Mouse (Mus musculus) macrophage (primary cell): Measurements from ENCODE around the gene Bloc1s3. TPM values are rescaled to one million over a fixed set of nuclear protein-coding genes. Genes with fewer than 3 reads are reported as not detected.

Experiments
- H3K27ac ChIP-seq: fragments of 350-480 bp; formaldehyde crosslinking; 2 replicates; pipeline ENCODE4 v1.9.0; 2021
- H3K36me3 ChIP-seq: fragments of 350-480 bp; formaldehyde crosslinking; 2 replicates; pipeline ENCODE4 v1.9.0; 2021; ENCODE audit errors: inconsistent target
- H3K4me3 ChIP-seq: fragments of 350-480 bp; formaldehyde crosslinking; 2 replicates; pipeline ENCODE4 v1.9.0; 2021; ENCODE audit errors: inconsistent target
- H3K79me2 ChIP-seq: fragments of 350-480 bp; formaldehyde crosslinking; 2 replicates; pipeline ENCODE4 v1.9.0; 2021; ENCODE audit errors: inconsistent target
- WGBS: methylation state at CpG from one replicate; pipeline ENCODE4 v1.1.7; 2026; ENCODE audit warnings: inconsistent platforms; ENCODE audit not compliant: missing documents; 5-methylcytosine and 5-hydroxymethylcytosine counted together
- polyA plus RNA-seq: library from polyadenylated mRNA; stranded (reverse); fragments of 250-400 nt; gene quantifications from 3 replicates; pipeline ENCODE4 v1.2.4, GENCODE M21; 2018; ENCODE audit warnings: inconsistent platforms
- total RNA-seq, 78 experiments: library from RNA; depleted of rRNA; stranded (reverse); fragments of 250-400 nt; gene quantifications; 1 replicate in 9 of 78; 2 replicates in 24 of 78; 3 replicates in 43 of 78; 4 replicates in 2 of 78; pipeline ENCODE4 v1.2.4; 2018; ENCODE audit warnings: inconsistent platforms in 56 of 78

Bloc1s3 gene
- 1 to 10 TPM in 20 of 26 experiments, under 1 TPM in 6; 0.37 to 4.9 (median 1.8) TPM for total RNA-seq (2018; cell fraction: chromatin; rRNA removed)
- total RNA-seq (2018; cell fraction: cytosol; rRNA removed), result 10 to 100 TPM in 3 of 26 experiments, 1 to 10 TPM in 23; 4.4 to 11.2 (median 8.1) TPM
- total RNA-seq (2018; cell fraction: nucleus; rRNA removed), result 1 to 10 TPM; 1.5 to 8.1 (median 4.1) TPM
- 5.7 to 9.3 TPM (median 6.9 TPM) in 3 replicates for polyA plus RNA-seq

DNA sequence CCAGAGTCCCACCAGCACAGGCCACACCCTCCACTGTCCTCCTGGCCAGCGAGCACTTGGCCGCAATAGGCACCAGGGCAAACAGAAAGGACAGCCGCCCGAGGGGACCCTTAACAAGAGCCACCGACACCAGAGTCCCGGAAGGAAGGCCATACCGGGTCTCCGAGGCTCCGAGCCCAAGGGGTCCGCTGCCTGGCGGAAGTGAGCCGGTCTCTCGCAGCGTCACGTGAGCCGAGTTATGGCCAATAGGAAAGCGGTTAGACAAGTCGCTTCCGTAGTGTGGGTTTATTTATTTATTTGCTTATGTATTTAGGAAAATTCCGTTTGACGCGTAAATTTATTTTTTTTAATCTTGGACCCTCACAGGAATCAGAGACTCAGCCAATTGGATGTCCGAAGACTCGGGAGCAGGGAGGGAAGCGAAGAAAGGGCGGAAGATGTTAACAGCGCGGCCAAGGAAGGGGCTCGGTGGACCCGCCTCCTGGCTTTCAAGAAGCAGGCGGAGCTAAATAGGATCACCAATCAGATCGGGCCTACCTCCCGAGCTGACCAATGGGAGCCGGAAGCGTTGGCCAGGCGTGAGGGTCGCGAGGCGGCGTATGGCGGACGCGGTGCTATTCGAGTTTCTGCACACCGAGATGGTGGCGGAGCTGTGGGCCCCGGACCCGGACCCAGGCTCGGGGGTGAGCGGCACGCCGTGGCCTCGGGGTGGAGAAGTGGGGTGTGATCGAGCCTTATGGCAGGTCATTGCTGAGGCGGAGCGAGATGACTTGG lies at the start of gene Bloc1s3, which contains the start of gene Trappc6a:
Gene Bloc1s3, minus strand, starts transcription at position 218 of the 774 bp plus-strand sequence.
Gene Trappc6a, plus strand, starts transcription at position 246 of the 774 bp plus-strand sequence.
- peak within 1 kb of the TSS; percentile 83 for H3K27ac ChIP-seq
- peaks cover 30% of the 10 kb centered on the region for H3K79me2 ChIP-seq
- under 1% methylated on average over 56 of the region's 56 CpGs for WGBS
- no peaks in the 10 kb centered on the region for H3K36me3 ChIP-seq
- peak within 1 kb of the TSS; percentile 94 for H3K4me3 ChIP-seq

DNA sequence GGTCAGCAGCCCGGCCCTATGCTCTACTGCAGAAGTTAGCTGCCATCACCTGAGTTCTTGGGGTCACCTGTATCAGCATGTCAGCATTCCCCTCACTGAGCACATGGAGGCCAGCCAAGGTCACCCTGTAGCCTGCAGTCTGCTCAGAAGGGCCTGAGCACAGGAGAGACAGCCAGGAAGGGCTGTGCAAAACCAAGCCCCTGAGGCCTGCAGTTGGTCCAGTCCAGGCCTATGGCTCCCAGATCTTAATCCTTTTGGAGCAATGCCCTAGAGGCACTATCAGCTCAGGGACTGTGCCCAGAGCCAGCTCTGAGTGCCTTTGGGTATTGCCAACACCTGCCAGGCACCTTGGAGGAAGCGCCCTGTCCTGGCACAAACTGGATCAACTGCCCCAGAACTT lies 48.9 kb upstream of the Bloc1s3 start:
- H3K79me2 ChIP-seq, result peaks cover 97% of the 10 kb centered on the region
- WGBS, result 93% methylated on average over 2 of the region's 2 CpGs
- no peak overlapping the region for H3K4me3 ChIP-seq
- H3K27ac ChIP-seq, result no peak overlapping the region
- 0 out of 2 replicates have a peak, but pooled peaks cover 6% of the 10 kb centered on the region for H3K36me3 ChIP-seq

DNA sequence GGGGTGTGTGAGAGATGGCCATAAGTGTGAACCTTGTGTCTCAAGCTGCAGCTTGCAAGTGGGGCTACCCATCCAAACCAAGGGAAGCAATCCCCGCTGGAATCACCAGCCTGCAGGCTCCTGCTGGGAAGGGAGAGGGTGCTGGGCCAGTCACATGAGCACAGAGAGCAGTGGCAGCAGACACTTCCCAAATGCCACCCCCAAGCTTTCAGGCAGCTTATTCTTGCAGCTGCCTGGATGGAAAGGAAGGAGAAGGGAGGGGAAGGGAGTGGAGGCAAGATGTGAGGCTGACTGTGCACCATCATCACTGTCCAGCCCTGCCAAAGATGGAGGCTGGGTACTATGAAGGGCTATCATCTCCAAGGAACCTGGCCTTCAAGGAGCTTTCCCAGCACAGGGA lies 46.0 kb upstream of the Bloc1s3 start:
- no peak overlapping the region for H3K27ac ChIP-seq
- 0 out of 2 replicates have a peak, but pooled peaks cover 6% of the 10 kb centered on the region for H3K36me3 ChIP-seq
- no peak overlapping the region for H3K4me3 ChIP-seq

DNA sequence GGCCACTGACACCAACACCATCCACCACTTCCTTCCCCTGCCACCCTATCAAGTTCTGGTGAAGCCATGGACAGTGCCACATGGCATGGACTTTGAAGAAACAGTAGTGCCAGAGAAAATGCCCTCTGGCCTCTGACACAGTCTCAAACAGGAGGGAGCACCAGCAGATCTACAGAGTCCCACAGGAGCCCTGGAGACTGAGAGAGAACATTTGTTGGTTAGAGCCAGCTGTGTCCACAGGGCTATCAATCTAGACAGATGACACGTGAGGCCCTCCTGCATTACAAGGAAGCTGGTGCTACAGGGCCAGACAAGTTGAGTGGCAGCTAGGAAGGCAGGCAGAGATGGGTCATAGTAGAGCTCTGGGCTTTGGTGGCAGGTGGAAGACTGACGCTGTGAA lies 44.3 kb upstream of the Bloc1s3 start:
- Histone ChIP-seq H3K27ac (no peak overlapping the region), H3K36me3 (0 out of 2 replicates have a peak, but pooled peaks cover 6% of the 10 kb centered on the region), H3K4me3 (no peak overlapping the region), H3K79me2 (peaks cover 100% of the 10 kb centered on the region)
- 55% methylated on average over 2 of the region's 2 CpGs for WGBS

More for the DNA sequence above, 46.0 kb upstream of the Bloc1s3 start:
- peaks cover 100% of the 10 kb centered on the region for H3K79me2 ChIP-seq
- 100% methylated on average over 1 of the region's 1 CpGs for whole genome bisulfite sequencing

DNA sequence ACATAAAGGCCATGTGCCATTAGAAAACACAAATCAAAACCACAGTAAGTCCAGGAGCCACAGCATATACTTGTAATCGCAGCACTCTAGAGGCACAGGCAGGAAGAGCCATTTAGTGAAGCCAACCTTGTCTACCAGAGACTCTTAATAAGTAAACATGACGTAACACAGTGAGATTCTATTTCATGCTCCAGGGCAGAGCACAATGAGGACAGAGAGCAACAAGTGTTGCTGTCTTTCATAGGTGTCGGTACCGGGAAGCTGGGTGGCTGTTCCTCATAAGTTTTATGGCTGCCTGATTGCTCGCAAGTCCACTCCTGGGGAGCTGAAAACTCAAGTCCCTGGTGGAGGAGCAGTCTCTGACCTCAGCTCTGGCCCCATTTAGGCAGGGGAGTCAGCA lies 43.5 kb upstream of the Bloc1s3 start:
- Histone ChIP-seq H3K36me3 (0 out of 2 replicates have a peak, but pooled peaks cover 6% of the 10 kb centered on the region), H3K79me2 (peaks cover 100% of the 10 kb centered on the region), H3K27ac (no peak overlapping the region), H3K4me3 (no peak overlapping the region)
- WGBS, result 91% methylated on average over 5 of the region's 5 CpGs

DNA sequence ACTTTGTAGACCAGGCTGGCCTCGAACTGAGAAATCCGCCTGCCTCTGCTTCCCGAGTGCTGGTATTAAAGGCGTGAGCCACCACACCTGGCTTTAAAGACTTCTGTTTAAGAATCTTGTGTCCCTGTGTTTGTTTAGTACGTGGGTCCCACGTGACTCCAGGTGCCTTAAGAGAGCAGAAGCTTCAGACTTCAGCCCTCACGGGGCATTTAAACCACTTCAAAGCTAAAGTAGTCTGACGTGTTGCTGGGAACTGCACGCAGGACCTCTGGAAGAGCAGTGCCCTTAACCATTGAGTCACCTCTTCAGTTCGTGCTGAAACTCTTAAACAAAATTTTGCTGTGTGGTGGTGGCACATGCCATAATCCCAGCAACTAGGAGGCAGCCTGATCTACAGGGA lies 41.2 kb upstream of the Bloc1s3 start:
- peaks cover 99% of the 10 kb centered on the region for H3K79me2 ChIP-seq
- H3K27ac ChIP-seq, result no peak overlapping the region
- 92% methylated on average over 10 of the region's 10 CpGs for WGBS
- H3K36me3 ChIP-seq, result 0 out of 2 replicates have a peak, but pooled peaks cover 6% of the 10 kb centered on the region
- no peak overlapping the region for H3K4me3 ChIP-seq

DNA sequence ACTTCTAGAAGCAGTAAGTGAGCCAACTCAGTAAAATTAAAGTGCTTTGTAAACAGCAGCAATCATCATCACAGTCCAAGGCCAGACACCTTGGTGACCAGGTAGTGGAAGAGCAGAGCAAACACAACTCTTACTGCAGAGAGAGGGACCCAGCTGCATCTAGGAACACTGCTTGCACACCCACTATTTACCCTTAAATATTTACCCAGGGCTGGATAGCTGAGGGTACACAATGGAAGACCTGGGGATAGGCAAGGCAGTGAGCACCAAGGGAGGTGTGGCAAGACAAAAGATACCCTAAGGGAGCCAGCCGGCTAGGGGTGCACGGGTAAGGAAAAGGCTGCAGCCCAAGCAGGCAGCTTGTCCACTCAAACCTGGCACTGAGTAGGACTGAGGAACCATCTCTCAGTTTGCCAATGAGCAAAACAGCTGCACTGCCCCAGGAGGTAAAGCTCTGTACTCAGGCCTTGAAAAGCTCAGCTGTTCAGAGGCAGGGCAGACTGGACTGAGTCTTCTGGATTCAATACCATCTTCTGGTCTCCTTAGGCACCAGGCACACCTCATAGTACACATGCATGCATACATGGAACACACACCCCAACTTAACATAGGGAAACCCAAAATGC lies 39.3 kb upstream of the Bloc1s3 start:
- Histone ChIP-seq H3K27ac (no peak overlapping the region), H3K79me2 (peaks cover 99% of the 10 kb centered on the region), H3K4me3 (no peak overlapping the region), H3K36me3 (no peaks in the 10 kb centered on the region)
- WGBS, result 96% methylated on average over 2 of the region's 2 CpGs

DNA sequence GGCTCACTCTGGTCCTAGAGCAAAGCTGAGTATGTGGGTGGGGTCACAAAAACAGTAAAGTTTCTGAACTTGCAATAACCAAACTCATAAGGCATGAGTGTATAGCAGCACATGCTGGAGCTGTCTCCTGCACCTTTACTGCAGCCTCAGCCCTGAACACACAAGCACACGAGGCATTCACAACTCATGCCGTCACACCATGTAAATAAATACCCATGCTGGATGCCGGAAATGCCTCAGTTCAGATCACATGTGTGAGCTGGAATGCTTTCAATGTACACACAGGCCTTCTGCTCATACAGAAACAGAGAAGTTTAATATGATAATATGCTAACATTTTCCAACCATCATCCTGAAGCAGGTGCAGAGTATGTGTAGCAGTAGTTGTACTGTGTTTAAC lies 37.8 kb upstream of the Bloc1s3 start:
- Histone ChIP-seq H3K79me2 (peaks cover 99% of the 10 kb centered on the region), H3K4me3 (no peak overlapping the region), H3K36me3 (no peaks in the 10 kb centered on the region), H3K27ac (no peak overlapping the region)
- WGBS, result 93% methylated on average over 3 of the region's 3 CpGs

DNA sequence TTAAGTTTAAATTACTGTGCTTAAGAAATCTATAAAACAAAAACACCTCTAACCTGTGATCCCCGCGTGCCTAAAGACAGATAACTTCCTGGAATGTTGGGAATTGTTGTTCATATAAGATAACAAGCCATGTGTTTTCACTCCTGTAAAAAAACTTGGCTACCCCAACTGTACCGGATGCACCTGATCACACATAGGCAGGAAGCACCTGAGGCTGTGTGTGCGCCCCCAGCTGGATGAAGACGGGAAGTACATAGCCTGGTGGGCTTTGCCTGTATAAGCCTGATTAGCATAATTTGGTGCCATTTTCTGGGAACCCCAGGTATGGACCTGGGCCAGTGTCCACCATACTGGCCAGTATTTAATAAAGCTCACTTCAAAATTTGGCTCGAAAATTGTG lies 35.4 kb upstream of the Bloc1s3 start:
- Histone ChIP-seq H3K79me2 (peaks cover 99% of the 10 kb centered on the region), H3K4me3 (no peak overlapping the region), H3K27ac (no peak overlapping the region), H3K36me3 (no peaks in the 10 kb centered on the region)
- 35% methylated on average over 6 of the region's 6 CpGs for WGBS

DNA sequence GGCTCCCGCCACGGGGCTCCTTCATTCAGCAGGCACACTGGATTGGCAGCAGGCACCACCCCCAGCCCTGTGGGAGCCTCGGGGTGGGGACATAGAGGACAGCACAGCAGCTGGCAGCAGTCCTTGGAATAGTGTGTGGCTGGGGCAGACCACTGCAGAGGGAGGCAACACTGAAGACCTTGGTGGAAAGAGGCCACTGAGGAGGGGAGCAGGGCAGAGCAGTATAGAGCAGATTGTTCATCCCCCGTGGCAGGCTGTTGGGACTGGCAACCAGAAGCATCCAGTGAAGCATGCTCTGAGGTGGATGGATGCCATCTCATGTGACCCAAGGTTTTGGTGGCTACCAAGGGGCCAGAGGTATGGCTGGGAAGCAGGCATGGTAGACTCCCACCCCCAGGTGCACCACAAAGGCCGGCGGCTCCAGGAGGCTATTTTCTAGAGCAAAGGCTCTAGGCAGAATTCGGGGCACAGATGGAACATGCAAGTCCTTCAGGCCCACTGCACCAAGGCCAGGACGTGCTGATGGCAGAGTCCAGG lies 34.1 kb upstream of the Bloc1s3 start:
- Histone ChIP-seq H3K27ac (no peak overlapping the region), H3K79me2 (peaks cover 99% of the 10 kb centered on the region), H3K36me3 (no peaks in the 10 kb centered on the region), H3K4me3 (no peak overlapping the region)
- WGBS, result 90% methylated on average over 5 of the region's 8 CpGs

DNA sequence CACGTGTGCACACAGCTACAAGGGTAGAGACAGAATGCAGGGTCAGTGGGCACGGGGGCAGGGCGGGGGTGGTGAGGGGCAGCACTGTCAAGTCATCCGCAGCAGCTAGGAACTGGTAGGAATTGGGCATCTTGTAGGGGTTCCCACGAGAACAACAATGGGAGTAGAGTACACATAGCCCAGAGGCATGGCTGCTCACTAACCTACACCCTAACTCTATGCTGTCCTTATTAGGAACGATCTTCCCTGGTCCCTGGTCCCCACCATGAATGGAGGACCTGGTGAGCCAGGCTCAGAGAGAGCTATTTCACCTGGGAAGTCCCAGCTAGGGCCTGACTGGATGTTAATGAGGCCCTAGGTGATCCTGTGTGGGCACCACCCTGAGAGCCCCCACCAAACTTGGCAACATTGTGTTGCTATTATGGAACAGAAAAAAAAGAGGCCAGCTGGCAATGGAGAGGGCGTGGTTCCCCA lies 33.6 kb upstream of the Bloc1s3 start:
- 94% methylated on average over 6 of the region's 7 CpGs for WGBS
- Histone ChIP-seq H3K4me3 (no peak overlapping the region), H3K36me3 (no peaks in the 10 kb centered on the region), H3K27ac (no peak overlapping the region), H3K79me2 (peaks cover 99% of the 10 kb centered on the region)

DNA sequence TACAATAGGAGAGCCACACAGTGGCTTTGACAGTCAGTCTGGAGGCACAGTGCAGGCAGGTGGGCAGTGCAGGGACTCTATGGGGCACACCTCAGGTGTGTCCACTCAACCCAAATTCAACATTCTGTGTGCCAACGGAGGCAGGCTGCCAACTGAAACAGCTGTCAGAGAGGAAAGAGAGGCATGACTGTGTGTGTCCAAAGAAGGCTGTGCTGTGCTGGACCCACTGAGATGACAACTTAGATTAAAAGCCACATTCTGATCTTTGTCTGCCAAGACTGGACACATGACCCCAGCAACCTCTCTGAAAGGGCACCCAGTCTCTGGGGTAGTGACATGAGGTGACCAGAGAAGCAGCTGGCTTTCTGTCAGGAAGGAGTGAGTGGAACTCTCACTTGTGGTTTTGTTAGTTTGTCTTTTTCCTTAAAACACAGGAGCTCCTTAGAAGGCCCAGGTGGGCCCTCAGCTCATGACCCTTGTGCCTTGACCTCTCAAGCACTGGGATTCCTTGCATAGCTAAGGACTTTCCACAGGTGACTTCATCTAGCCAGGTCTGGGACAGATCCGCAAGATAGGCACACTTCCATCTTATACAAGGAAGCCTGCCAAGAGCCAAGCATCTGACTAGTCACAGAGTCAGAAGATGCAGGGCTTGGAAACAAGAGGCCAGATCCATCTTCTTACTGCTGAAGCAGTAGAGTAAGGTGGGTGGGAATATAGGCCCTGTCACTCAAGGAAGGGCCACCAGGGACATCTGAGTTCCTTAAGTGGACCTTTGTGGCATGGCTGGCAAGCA lies 32.8 kb upstream of the Bloc1s3 start:
- Histone ChIP-seq H3K36me3 (peaks cover 3% of the 10 kb centered on the region; the same call in 1 of the 2 replicates), H3K4me3 (no peak overlapping the region), H3K27ac (no peak overlapping the region), H3K79me2 (peaks cover 99% of the 10 kb centered on the region)
- WGBS, result 94% methylated on average over 2 of the region's 2 CpGs

DNA sequence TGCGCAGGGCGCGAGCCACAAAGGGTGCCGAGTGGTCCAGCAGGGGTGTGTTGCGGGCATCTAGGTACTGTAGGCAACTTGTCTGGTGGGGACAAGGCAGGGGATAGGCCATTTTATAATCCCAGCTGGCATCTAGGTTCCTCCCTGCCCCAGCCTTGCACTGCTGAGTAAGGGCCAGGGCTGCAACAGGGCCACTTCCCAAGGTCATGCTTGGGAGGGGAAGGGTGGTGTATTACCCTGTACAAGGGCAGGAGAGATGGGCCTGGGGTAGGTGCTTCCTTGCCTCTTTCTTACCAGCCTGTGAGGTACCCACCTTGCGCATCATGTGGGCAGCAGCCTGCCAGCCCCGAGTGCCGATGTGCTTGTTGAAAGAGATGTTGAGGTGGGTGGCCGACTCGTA lies 26.5 kb upstream of the Bloc1s3 start:
- 92% methylated on average over 10 of the region's 10 CpGs for WGBS
- peaks cover 38% of the 10 kb centered on the region for H3K79me2 ChIP-seq
- no peak overlapping the region for H3K4me3 ChIP-seq
- peaks cover 45% of the 10 kb centered on the region for H3K36me3 ChIP-seq
- H3K27ac ChIP-seq, result no peak overlapping the region

DNA sequence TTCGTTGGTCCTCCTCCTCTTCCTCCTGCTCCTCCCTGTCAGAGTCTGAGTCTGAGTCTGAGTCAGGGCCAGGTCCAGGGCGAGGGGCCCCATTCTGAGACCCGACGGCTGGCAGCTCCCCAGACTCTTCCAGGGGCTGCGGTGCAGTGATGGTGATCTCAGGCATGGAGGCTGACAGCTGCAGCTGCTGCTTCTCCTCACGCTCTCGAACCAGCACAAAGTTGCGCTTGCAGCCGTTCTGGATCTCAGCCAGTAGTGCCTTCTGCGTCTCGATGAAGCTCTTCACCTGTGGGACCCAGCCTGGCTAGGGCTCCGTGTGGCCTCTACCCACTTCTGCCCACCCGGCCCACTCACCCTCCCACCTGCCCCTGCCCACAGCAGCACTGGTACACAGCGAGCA lies 24.1 kb upstream of the Bloc1s3 start:
- 96% methylated on average over 13 of the region's 14 CpGs for WGBS
- no peak overlapping the region for H3K27ac ChIP-seq
- H3K4me3 ChIP-seq, result no peak overlapping the region
- H3K79me2 ChIP-seq, result peaks cover 14% of the 10 kb centered on the region; the same call in 1 of the 2 replicates
- H3K36me3 ChIP-seq, result peaks cover 45% of the 10 kb centered on the region
